Mouse (Mus musculus) liver (tissue): ENCODE results near the gene Rpl3.

Experiments
- DNase-seq: peaks from one replicate; pipeline ENCODE4 v3.0.0-alpha.2; 2020; ENCODE audit warnings: mixed read lengths

Rpl3 gene

DNA sequence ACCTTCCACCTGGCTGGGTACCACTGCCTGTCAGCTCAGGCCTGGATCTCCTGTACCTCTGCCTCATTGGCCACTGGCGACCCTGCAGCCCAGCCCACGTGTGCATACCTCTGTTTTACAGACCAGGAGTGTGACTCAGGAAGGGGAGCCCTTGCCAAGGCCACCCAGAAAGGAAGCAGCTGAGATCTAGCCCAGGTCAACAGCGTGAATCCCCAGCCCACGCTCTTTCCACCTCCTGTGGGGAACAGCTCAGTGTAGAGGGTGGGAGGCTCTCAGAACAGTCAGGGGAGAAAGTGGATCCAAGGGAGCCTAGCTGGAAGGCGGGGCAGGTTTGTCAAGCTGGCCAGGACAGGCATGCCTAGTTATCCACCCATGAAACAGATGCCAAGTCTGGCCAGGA is 28.8 kb downstream of the Rpl3 start:
- DNase-seq: no peak

DNA sequence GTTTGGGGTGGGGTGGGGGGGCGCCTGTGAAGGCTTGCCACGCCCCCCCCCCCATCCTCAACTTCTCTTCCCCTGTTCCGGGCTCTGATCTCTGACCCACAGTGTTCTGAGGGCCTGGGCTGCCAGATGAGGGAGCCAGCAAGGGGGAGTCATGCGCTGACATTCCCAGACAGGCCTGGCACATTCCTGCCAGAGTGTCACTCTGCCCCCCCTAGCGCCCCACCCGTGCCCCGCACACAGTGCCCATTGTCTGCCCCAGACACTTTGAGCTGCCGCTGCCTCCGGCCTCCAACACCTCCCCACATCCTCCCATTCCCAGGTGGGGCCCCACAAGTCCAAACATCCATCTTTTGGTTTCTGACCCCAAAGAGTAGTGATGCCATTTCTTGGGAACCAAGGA is 29.3 kb downstream of the Rpl3 start:
- DNase-seq: no peak

- no peak for DNase-seq
Observed at GRCm38 (mm10) chr15:80061071-80061550, 30.6 kb downstream of the Rpl3 start.

GRCm38 (mm10) chr15:80060356-80061070 is 31.2 kb downstream of the Rpl3 start:
- DNase-seq: no peak

DNA sequence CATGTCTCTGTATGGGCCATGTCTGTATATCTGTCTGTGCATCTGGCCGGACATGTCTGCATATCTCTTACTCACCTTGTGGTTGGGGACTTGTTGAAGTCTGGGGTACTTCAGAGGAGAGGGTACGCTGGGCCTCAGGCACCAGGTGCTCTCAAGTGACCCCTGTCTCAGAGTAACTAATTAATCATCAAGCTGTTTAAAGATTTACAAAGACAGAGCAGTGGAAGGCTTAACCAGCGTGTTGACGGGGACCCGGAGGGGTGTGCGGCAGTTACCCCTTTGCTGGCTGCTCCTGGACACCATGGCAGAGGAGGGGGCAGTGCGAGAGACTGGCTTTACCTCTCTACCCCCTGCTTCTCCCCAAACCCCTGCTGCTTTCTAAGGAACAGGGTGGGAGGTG is 32.1 kb downstream of the Rpl3 start:
- no peak for DNase-seq

DNA sequence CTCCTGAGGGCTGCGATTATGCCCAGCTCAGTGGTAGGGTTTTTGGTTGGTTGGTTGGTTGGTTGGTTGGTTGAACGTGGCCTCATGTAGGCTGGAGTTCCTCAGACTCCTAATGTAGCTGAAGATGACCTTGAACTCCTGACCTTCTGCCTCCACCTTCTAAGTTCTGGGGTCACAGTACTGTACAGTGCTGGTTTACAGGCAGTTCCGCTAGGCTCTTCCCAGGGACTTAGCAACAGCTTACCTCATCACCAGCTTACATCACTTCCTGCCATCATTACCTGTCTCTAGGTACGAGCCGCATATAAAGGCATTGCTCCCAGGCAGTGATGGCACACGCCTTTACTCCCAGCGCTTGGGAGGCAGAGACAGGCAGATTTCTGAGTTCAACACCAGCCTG is 33.5 kb downstream of the Rpl3 start:
- no peak for DNase-seq

- peak; percentile 67 for DNase-seq
Observed at GRCm38 (mm10) chr15:80054034-80054710, 37.5 kb downstream of the Rpl3 start.

DNA sequence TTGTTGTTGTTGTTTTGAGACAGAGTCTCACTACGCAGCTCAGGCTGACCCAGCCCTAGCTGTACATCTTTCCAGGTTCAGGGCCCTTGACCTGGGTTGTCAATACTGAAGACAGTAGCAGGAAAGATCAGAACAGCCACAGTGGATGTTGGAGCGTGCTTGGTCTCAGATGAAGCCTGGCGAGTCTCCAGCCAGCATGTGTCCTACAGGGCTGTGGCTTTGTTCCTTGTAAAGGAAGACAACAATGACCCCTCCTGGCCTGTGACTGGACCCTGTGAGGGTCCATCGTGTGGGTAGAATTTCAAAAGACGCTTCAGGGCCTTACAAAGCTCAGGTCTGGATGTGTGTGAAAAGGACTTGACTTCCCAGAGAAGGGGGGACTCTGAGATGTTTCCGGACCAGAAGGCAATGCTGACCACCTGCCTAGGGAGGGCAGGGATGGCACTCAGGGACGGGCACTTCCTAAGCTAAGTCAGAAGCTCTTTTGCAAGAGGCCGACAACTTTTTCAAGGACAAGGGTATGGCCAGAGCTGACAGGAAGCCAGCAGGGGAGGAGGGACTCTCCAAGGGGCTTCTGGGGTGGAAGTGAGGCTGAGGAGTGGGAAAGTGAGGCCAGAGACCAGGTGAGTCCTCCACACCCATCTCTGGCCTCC is 38.2 kb downstream of the Rpl3 start:
- DNase-seq: no peak

- no peak for DNase-seq
Observed at GRCm38 (mm10) chr15:80051782-80052181, 39.9 kb downstream of the Rpl3 start.

DNA sequence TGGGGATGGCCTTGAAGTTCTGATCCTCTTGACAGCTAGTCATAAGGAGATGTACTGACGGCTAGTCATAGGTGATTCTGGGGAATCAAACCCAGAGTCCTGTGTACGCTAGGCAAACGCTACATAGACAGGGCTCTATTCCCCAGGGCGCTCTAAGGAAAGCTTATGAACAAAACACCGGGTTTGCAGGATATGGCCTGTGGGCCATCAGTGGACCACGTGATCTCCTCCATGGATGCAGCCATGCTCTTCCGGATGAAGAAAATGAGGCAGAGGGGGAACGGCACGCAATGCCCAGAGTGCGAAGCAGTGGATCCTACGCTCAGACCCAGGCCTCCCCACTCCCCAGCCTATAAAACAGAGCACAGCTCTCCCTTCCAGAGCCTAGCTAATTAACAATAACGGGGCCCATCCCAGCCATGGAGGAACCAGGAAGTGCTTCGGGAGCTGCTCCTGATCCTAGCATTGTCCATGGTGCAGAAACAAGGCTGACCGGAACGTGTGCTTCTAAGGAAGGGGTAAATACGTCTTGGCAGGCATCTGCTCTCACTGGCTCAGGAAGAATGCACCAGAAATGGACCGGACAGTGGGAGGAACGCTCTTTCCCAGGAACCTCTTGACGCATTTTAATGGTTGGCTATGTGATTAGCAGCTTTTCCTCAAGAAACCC is 40.4 kb downstream of the Rpl3 start:
- no peak for DNase-seq

DNA sequence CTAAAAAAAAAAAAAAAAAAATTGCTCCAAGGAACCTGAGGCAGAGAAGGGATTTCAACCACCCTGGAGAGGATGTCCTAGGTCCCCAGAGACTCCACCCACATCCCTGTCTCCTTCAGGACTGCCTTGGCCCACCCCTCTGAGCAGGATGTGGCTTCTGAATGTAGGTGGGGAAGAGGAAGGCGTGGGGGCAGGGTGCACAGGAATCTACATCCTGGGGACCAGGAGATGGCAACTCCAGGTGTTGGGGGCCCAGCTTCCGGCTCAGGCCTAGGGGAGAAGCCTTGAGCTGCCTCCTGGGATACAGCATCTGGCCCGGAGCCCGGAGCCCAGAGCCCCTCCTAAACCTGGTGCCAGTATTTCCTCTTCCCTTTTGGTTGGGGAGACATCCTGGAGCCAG is 41.6 kb downstream of the Rpl3 start:
- no peak for DNase-seq

- DNase-seq: no peak
Observed at GRCm38 (mm10) chr15:80047973-80048372, 43.7 kb downstream of the Rpl3 start.

DNA sequence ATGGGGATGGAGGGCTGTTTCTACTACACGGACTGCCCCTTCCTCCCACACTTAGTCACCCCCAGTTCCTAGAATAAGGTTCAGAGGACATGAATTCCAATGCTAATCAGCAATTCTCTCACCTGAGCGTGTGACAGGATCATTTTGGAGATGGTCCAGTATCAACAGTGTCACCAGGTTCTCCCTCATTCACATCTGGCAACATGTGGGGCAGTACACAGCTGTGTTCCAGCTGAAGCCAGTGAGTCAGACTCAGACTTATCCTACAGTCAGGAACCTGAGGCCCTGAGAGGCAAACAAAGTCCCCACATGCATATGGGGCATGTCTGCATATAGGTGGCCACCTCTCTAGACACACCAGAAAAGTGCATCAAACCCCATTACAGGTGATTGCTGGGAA is 44.4 kb downstream of the Rpl3 start:
- DNase-seq: no peak

GRCm38 (mm10) chr15:80045749-80046148 is 45.9 kb downstream of the Rpl3 start:
- DNase-seq: no peak

- no peak for DNase-seq
Observed at GRCm38 (mm10) chr15:80044249-80044648, 47.4 kb downstream of the Rpl3 start.

DNA sequence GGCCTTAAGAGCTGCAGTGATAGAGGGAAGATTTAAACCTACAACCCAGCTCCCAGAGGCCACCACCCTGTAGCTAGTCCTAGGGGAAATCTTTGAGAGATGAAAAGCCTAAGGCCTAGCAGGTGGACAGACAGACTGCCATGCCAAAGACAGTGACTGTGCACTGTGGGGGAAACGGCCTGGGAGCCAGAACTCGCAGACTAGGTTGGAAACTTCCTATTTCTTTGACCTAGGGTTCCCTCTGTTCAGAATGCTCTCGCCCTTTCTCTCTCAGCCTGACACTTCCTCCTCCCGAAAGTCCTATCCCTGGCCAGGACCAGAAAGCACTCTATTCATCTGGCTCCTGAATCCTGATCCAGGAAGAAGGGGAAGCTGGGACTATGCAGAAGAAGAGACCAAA is 49.5 kb downstream of the Rpl3 start:
- DNase-seq: no peak

GRCm38 (mm10) chr15:80038110-80038391 is 53.6 kb downstream of the Rpl3 start:
- no peak for DNase-seq

- no peak for DNase-seq
Observed at GRCm38 (mm10) chr15:80037255-80038109, 54.2 kb downstream of the Rpl3 start.

GRCm38 (mm10) chr15:80035341-80035885 is 56.3 kb downstream of the Rpl3 start:
- DNase-seq: no peak

DNA sequence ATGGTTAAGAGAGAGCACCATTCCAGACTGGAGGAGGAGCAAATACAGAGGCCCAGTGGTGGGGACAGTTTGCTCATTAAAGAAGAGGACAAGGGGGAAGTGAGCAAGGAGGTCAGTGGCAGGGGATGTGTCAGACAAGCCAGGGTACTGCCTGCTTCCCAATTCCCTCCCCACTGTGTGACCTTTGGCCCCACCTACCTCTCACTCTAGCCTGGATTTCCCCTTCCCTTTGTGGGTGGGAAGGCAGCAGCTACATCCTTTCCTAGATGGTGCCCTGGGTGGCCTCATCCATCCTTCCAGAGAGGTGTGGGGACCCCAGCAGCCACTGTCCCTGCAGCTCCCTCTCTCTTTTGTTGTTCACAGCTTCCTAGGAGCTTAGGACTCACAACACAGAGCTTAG is 56.8 kb downstream of the Rpl3 start:
- no peak for DNase-seq

DNA sequence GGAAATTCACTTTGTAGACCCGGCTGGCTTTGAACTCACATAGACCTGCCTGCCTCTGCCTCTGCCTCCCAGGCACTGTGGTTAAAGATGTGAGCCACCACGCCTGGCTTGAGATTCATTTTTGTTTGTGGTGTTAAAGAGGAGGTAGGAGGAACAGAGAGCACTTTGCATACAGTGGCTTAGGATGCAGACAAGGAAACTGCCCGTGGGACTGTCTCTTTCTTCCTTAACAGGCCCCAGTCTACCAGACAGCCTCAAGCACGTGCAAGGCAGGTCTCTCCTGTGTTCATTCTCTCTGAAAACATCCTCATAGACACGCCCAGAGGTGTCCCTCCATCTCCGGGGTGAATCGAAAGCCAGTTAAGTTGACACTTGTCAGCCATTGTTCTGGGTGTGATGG is 57.3 kb downstream of the Rpl3 start:
- DNase-seq: no peak

- no peak for DNase-seq
Observed at GRCm38 (mm10) chr15:80031133-80031532, 60.5 kb downstream of the Rpl3 start.
